Mouse (Mus musculus) lung, embryonic 15.5 days (tissue): Measurements from ENCODE around the gene Wdr82. TPM values are rescaled to one million over a fixed set of nuclear protein-coding genes. Genes with fewer than 3 reads are reported as not detected.

Experiments used
- ATAC-seq: fragments of 200-750 bp; cut with Nextera tagmentation; 2 replicates; pipeline ENCODE4 v1.8.0; 2017; ENCODE audit warnings: moderate number of reproducible peaks, borderline replicate concordance; ENCODE audit not compliant: low FRiP score, low TSS enrichment; ENCODE audit errors: extremely low read depth
- H3K27ac ChIP-seq: fragments of 300-500 bp; sonication (generic); 2 replicates; pipeline ENCODE4 v1.5.1; 2015; ENCODE audit warnings: moderate library complexity, mild to moderate bottlenecking, inconsistent platforms
- H3K27me3 ChIP-seq: fragments of 300-500 bp; sonication (generic); 2 replicates; pipeline ENCODE4 v1.6.1; 2015; ENCODE audit warnings: inconsistent platforms
- H3K36me3 ChIP-seq: fragments of 300-500 bp; sonication (generic); 2 replicates; pipeline ENCODE4 v1.6.1; 2015; ENCODE audit warnings: inconsistent platforms
- H3K4me1 ChIP-seq: fragments of 300-500 bp; sonication (generic); 2 replicates; pipeline ENCODE4 v1.6.1; 2015; ENCODE audit warnings: inconsistent platforms
- H3K4me2 ChIP-seq: fragments of 300-500 bp; sonication (generic); 2 replicates; pipeline ENCODE4 v1.6.1; 2015; ENCODE audit warnings: inconsistent platforms, mild to moderate bottlenecking, moderate library complexity
- H3K4me3 ChIP-seq: fragments of 300-500 bp; sonication (generic); 2 replicates; pipeline ENCODE4 v1.5.1; 2015; ENCODE audit warnings: mild to moderate bottlenecking, inconsistent platforms
- H3K9ac ChIP-seq: fragments of 300-500 bp; sonication (generic); 2 replicates; pipeline ENCODE4 v1.6.1; 2015; ENCODE audit warnings: inconsistent platforms
- H3K9me3 ChIP-seq: fragments of 300-500 bp; sonication (generic); 2 replicates; pipeline ENCODE4 v1.6.1; 2016; ENCODE audit warnings: inconsistent platforms
- WGBS: fragments of 180-500 bp; shearing (Covaris S2); methylation state at CpG from one replicate; pipeline ENCODE4 v1.1.7; 2015; 5-methylcytosine and 5-hydroxymethylcytosine counted together
- polyA plus RNA-seq: library from polyadenylated mRNA; unstranded; fragments of >200 nt; fragmentation: Nextera tagmentation; extraction: Ambion mirVana; gene quantifications from 2 replicates; pipeline ENCODE4 v1.2.1, GENCODE M21; 2015

The Wdr82 gene
- polyA plus RNA-seq, 1 experiment from 2014 or later: 22.3 TPM

GRCm38 (mm10) chr9:106182146-106182545 lies 11.4 kb downstream of the Wdr82 start:
- H3K9ac ChIP-seq: no peak overlapping the region
- no peak overlapping the region for H3K4me2 ChIP-seq
- WGBS: 87% methylated on average over 4 of the region's 4 CpGs
- no peak overlapping the region for H3K4me3 ChIP-seq
- H3K36me3 ChIP-seq: peaks cover 96% of the 10 kb centered on the region
- H3K4me1 ChIP-seq: no peaks in the 10 kb centered on the region
- no peaks in the 10 kb centered on the region for H3K9me3 ChIP-seq
- ATAC-seq: no peak
- H3K27ac ChIP-seq: no peak overlapping the region
- no peaks in the 10 kb centered on the region for H3K27me3 ChIP-seq

- H3K9ac ChIP-seq: no peak overlapping the region
- H3K9me3 ChIP-seq: no peaks in the 10 kb centered on the region
- no peak overlapping the region for H3K27ac ChIP-seq
- no peak overlapping the region for H3K4me3 ChIP-seq
- peaks cover 98% of the 10 kb centered on the region for H3K36me3 ChIP-seq
- no peaks in the 10 kb centered on the region for H3K4me1 ChIP-seq
- H3K4me2 ChIP-seq: no peak overlapping the region
- H3K27me3 ChIP-seq: no peaks in the 10 kb centered on the region
- WGBS: 89% methylated on average over 5 of the region's 5 CpGs
- ATAC-seq: no peak
Observed at GRCm38 (mm10) chr9:106183996-106184395, 13.3 kb downstream of the Wdr82 start.

GRCm38 (mm10) chr9:106191355-106191754 lies 20.6 kb downstream of the Wdr82 start:
- H3K4me3 ChIP-seq: no peak overlapping the region
- H3K9ac ChIP-seq: no peak overlapping the region
- ATAC-seq: no peak
- peaks cover 81% of the 10 kb centered on the region for H3K36me3 ChIP-seq
- no peaks in the 10 kb centered on the region for H3K9me3 ChIP-seq
- no peaks in the 10 kb centered on the region for H3K4me1 ChIP-seq
- WGBS: 100% methylated on average over 1 of the region's 1 CpGs
- no peak overlapping the region for H3K27ac ChIP-seq
- no peaks in the 10 kb centered on the region for H3K27me3 ChIP-seq
- H3K4me2 ChIP-seq: no peak overlapping the region

- no peaks in the 10 kb centered on the region for H3K27me3 ChIP-seq
- peaks cover 77% of the 10 kb centered on the region for H3K36me3 ChIP-seq
- no peak overlapping the region for H3K4me3 ChIP-seq
- no peaks in the 10 kb centered on the region for H3K4me1 ChIP-seq
- H3K4me2 ChIP-seq: no peak overlapping the region
- no peak overlapping the region for H3K27ac ChIP-seq
- no peak for ATAC-seq
- WGBS: 87% methylated on average over 8 of the region's 8 CpGs
- H3K9me3 ChIP-seq: no peaks in the 10 kb centered on the region
- H3K9ac ChIP-seq: no peak overlapping the region
Observed at GRCm38 (mm10) chr9:106192024-106192423, 21.3 kb downstream of the Wdr82 start.

- no peak for ATAC-seq
- Histone ChIP-seq H3K36me3 (peaks cover 68% of the 10 kb centered on the region), H3K4me1 (peaks cover 7% of the 10 kb centered on the region; the same call in 1 of the 2 replicates), H3K27me3 (no peaks in the 10 kb centered on the region), H3K27ac (no peak overlapping the region), H3K4me3 (no peak overlapping the region), H3K9ac (no peak overlapping the region), H3K9me3 (no peaks in the 10 kb centered on the region), H3K4me2 (no peak overlapping the region)
- WGBS: 89% methylated on average over 1 of the region's 1 CpGs
Observed at GRCm38 (mm10) chr9:106192998-106193397, 22.3 kb downstream of the Wdr82 start.

GRCm38 (mm10) chr9:106193930-106194807 lies 23.4 kb downstream of the Wdr82 start:
- no peak for ATAC-seq
- Histone ChIP-seq H3K27ac (no peak overlapping the region), H3K27me3 (no peaks in the 10 kb centered on the region), H3K9ac (no peak overlapping the region), H3K4me2 (no peak overlapping the region), H3K9me3 (no peaks in the 10 kb centered on the region), H3K36me3 (peaks cover 56% of the 10 kb centered on the region), H3K4me3 (no peak overlapping the region), H3K4me1 (peaks cover 8% of the 10 kb centered on the region)
- WGBS: 84% methylated on average over 8 of the region's 8 CpGs

- Histone ChIP-seq H3K9me3 (no peaks in the 10 kb centered on the region), H3K27me3 (no peaks in the 10 kb centered on the region), H3K4me3 (no peak overlapping the region), H3K4me1 (peaks cover 17% of the 10 kb centered on the region), H3K4me2 (no peak overlapping the region), H3K27ac (no peak overlapping the region), H3K36me3 (peaks cover 41% of the 10 kb centered on the region), H3K9ac (no peak overlapping the region)
- no peak for ATAC-seq
- WGBS: 79% methylated on average over 8 of the region's 8 CpGs
Observed at GRCm38 (mm10) chr9:106195693-106196092, 25.0 kb downstream of the Wdr82 start.

- Histone ChIP-seq H3K4me2 (peak overlapping the region; percentile 69), H3K9ac (no peak overlapping the region), H3K27ac (no peak overlapping the region), H3K4me3 (no peak overlapping the region), H3K36me3 (peaks cover 28% of the 10 kb centered on the region), H3K27me3 (no peaks in the 10 kb centered on the region), H3K4me1 (peaks cover 17% of the 10 kb centered on the region), H3K9me3 (no peaks in the 10 kb centered on the region)
- WGBS: 83% methylated on average over 3 of the region's 3 CpGs
- no peak for ATAC-seq
Observed at GRCm38 (mm10) chr9:106197081-106197713, 26.5 kb downstream of the Wdr82 start.

- Histone ChIP-seq H3K4me3 (0 out of 2 replicates have a peak overlapping the region, but pooled peaks have one; percentile 66), H3K27me3 (no peaks in the 10 kb centered on the region), H3K27ac (no peak overlapping the region), H3K9me3 (no peaks in the 10 kb centered on the region), H3K36me3 (peaks cover 23% of the 10 kb centered on the region), H3K9ac (no peak overlapping the region), H3K4me1 (peaks cover 17% of the 10 kb centered on the region), H3K4me2 (peak overlapping the region; percentile 69)
- no peak for ATAC-seq
- 88% methylated on average over 9 of the region's 9 CpGs for WGBS
Observed at GRCm38 (mm10) chr9:106197732-106198131, 27.0 kb downstream of the Wdr82 start.

- H3K4me1 ChIP-seq: peaks cover 26% of the 10 kb centered on the region
- peak overlapping the region; percentile 69 for H3K4me2 ChIP-seq
- WGBS: 2% methylated on average over 38 of the region's 51 CpGs
- peak overlapping the region; percentile 66 for H3K4me3 ChIP-seq
- peak; percentile 58 for ATAC-seq
- no peaks in the 10 kb centered on the region for H3K9me3 ChIP-seq
- H3K27ac ChIP-seq: peak overlapping the region; percentile 50
- peaks cover 14% of the 10 kb centered on the region; the same call in 1 of the 2 replicates for H3K36me3 ChIP-seq
- H3K9ac ChIP-seq: peak overlapping the region; percentile 76
- H3K27me3 ChIP-seq: no peaks in the 10 kb centered on the region
Observed at GRCm38 (mm10) chr9:106198962-106199458, 28.3 kb downstream of the Wdr82 start.

GRCm38 (mm10) chr9:106199535-106200272 lies 29.0 kb downstream of the Wdr82 start, which contains the start of gene Ppm1m:
Gene Ppm1m, minus strand, starts transcription at chr9:106199746.
- peak within 1 kb of the TSS; percentile 50 for H3K27ac ChIP-seq
- peaks cover 33% of the 10 kb centered on the region for H3K4me1 ChIP-seq
- H3K9me3 ChIP-seq: no peaks in the 10 kb centered on the region
- no peaks in the 10 kb centered on the region for H3K27me3 ChIP-seq
- H3K9ac ChIP-seq: peak within 1 kb of the TSS; percentile 76
- H3K4me2 ChIP-seq: peak within 1 kb of the TSS; percentile 69
- peak within 1 kb of the TSS; percentile 66 for H3K4me3 ChIP-seq
- 45% methylated on average over 18 of the region's 18 CpGs for WGBS
- peak; percentile 5; the same call in 1 of the 2 replicates for ATAC-seq
- H3K36me3 ChIP-seq: peaks cover 12% of the 10 kb centered on the region; the same call in 1 of the 2 replicates
